Mouse (Mus musculus): ENCODE results near the gene Klhl35. TPM values are rescaled to one million over a fixed set of nuclear protein-coding genes. Genes with fewer than 3 reads are reported as not detected.

Klhl35 gene
- total and polyA plus RNA-seq, 3 experiments = 0.04 TPM; not detected in 2

GRCm38 (mm10) chr7:99434672-99435250, 31.0 kb upstream of the Klhl35 start:
- H3K27ac ChIP-seq (ENCODE audit: control insufficient read depth, low read depth, low read length) = no peak overlapping the region

GRCm38 (mm10) chr7:99436530-99436929, 29.3 kb upstream of the Klhl35 start:
- no peaks in the 10 kb centered on the region for H3K79me2 ChIP-seq (ENCODE audit: control insufficient read depth, insufficient read depth, low read length, poor library complexity)
- H3K4me3 ChIP-seq (ENCODE audit: control insufficient read depth in 1 of 2, insufficient read depth in 1 of 2, low read depth in 2 of 2, low read length in 2 of 2) = no peak overlapping the region
- H3K9ac ChIP-seq (ENCODE audit: control insufficient read depth, low read depth, low read length, poor library complexity, severe bottlenecking) = no peak overlapping the region
- H3K4me1 ChIP-seq (ENCODE audit: control insufficient read depth in 1 of 2, insufficient read depth in 2 of 2, low read length in 2 of 2) = no peaks in the 10 kb centered on the region
- DNase-seq (ENCODE audit: low read depth, low spot score) = no peak
- H3K9me3 ChIP-seq (replicated peaks; ENCODE audit: insufficient read depth, low read length) = no peaks in the 10 kb centered on the region
- no peak for TF ChIP-seq CHD2 (IDR thresholded peaks at IDR 0.05; ENCODE audit: low read length)
- no peak for TF ChIP-seq USF2 (IDR thresholded peaks at IDR 0.05; ENCODE audit: borderline replicate concordance in 1 of 2, insufficient read depth in 1 of 2, low read depth in 1 of 2, low read length in 2 of 2)
- no peak for TF ChIP-seq BHLHE40 (IDR thresholded peaks at IDR 0.05; ENCODE audit: borderline replicate concordance, low read depth, low read length)
- no peak for TF ChIP-seq ETS1 (IDR thresholded peaks at IDR 0.05; ENCODE audit: low read depth, low read length)
- TF ChIP-seq MYB (IDR thresholded peaks at IDR 0.05; ENCODE audit: low read depth, low read length) = no peak
- TF ChIP-seq ZNF384 (IDR thresholded peaks at IDR 0.05; ENCODE audit: low read depth, low read length) = no peak
- no peak for TF ChIP-seq MAFK (IDR thresholded peaks at IDR 0.05; ENCODE audit: borderline replicate concordance, low read depth, low read length)
- no peak for TF ChIP-seq SMC3 (IDR thresholded peaks at IDR 0.05; ENCODE audit: low read depth, low read length)
- no peak for TF ChIP-seq ZKSCAN1 (IDR thresholded peaks at IDR 0.05; ENCODE audit: low read depth, low read length)
- no peak overlapping the region for H3K27ac ChIP-seq (ENCODE audit: control insufficient read depth, low read depth, low read length)
- peaks cover 0 to 1% of the 10 kb centered on the region in 2 experiments; a peak in 1 of 4 replicates for H3K27me3 ChIP-seq (ENCODE audit: control insufficient read depth in 1 of 2, insufficient read depth in 2 of 2, low read length in 2 of 2)
- no peaks in the 10 kb centered on the region for H3K36me3 ChIP-seq (ENCODE audit: control insufficient read depth in 1 of 2, insufficient read depth in 2 of 2, low read length in 2 of 2)

More at GRCm38 (mm10) chr7:99434672-99435250, 31.0 kb upstream of the Klhl35 start:
- H3K9ac ChIP-seq (ENCODE audit: control insufficient read depth, low read depth, low read length, poor library complexity, severe bottlenecking) = no peak overlapping the region
- H3K27me3 ChIP-seq (ENCODE audit: control insufficient read depth in 1 of 2, insufficient read depth in 2 of 2, low read length in 2 of 2) = peaks cover 0 to 3% of the 10 kb centered on the region in 2 experiments; a peak in 2 of 4 replicates
- H3K79me2 ChIP-seq (ENCODE audit: control insufficient read depth, insufficient read depth, low read length, poor library complexity) = no peaks in the 10 kb centered on the region
- TF ChIP-seq TCF12 (IDR thresholded peaks at IDR 0.05; ENCODE audit: low read depth, low read length) (no peak), SMC3 (IDR thresholded peaks at IDR 0.05; ENCODE audit: low read depth, low read length) (no peak), MAFK (IDR thresholded peaks at IDR 0.05; ENCODE audit: borderline replicate concordance, low read depth, low read length) (no peak), BHLHE40 (IDR thresholded peaks at IDR 0.05; ENCODE audit: borderline replicate concordance, low read depth, low read length) (no peak), MEF2A (IDR thresholded peaks at IDR 0.05; ENCODE audit: extremely low read depth, insufficient replicate concordance, low read depth, low read length, poor library complexity, severe bottlenecking) (no peak), MXI1 (IDR thresholded peaks at IDR 0.05; ENCODE audit: low read depth, low read length) (no peak), ZNF384 (IDR thresholded peaks at IDR 0.05; ENCODE audit: low read depth, low read length) (no peak), NELFE (IDR thresholded peaks at IDR 0.05; ENCODE audit: low read depth, low read length) (no peak), EP300 (IDR thresholded peaks at IDR 0.05; ENCODE audit: low read depth in 1 of 2, low read length in 2 of 2) (no peak), MYC (IDR thresholded peaks at IDR 0.05; ENCODE audit: low read depth, low read length) (no peak), TBP (IDR thresholded peaks at IDR 0.05; ENCODE audit: low read depth, low read length) (no peak)
- H3K9me3 ChIP-seq (replicated peaks; ENCODE audit: insufficient read depth, low read length) = no peaks in the 10 kb centered on the region
- DNase-seq (ENCODE audit: low read depth, low spot score) = no peak
- H3K4me1 ChIP-seq (ENCODE audit: control insufficient read depth in 1 of 2, insufficient read depth in 2 of 2, low read length in 2 of 2) = no peaks in the 10 kb centered on the region
- no peak overlapping the region for H3K4me3 ChIP-seq (ENCODE audit: control insufficient read depth in 1 of 2, insufficient read depth in 1 of 2, low read depth in 2 of 2, low read length in 2 of 2)
- H3K36me3 ChIP-seq (ENCODE audit: control insufficient read depth in 1 of 2, insufficient read depth in 2 of 2, low read length in 2 of 2) = no peaks in the 10 kb centered on the region
